Mouse (Mus musculus) brain, adult 2 months (tissue): ENCODE measurements around the gene Nell2.

ENCODE experiments used
- DNase-seq: peaks from one replicate; pipeline ENCODE4 v3.0.0; 2011; ENCODE audit warnings: low read depth, low spot score

The Nell2 gene

DNA sequence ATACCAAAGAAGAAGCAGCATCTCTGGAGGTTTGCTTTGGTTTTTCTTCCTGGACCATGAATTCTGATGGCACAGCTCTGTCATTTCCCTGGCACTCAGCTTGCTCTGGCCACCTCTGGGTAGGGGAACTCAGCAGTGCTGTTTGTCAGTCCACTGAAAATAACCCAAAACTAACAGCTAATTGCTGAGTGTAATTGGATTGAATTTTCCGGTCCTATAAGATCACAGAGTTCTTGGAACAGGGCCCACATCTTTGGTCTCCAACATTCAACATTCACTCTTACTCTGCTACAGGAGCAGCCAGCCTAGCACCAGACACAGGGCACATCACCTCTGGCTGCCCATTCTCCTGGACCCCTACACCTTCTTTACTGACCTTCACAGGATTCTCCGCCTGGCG is 287.2 kb downstream of the Nell2 start:
- DNase-seq, result no peak

DNA sequence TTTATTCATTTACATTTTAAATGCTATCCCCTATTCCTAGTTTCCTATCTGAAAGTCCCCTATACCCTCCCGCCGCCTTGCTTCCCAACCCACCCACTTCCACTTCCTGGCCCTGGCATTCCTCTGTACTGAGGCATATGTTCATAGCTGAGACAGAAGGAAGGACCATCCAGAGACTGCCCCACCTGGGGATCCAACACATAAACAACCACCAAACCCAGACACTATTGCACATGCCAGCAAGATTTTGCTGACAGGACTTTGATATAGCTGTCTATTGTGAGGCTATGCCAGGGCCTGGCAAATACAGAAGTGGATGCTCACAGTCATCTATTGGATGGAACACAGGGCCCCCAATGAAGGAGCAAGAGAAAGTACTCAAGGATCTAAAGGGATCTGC is 291.3 kb downstream of the Nell2 start:
- peak; percentile 51 for DNase-seq

DNA sequence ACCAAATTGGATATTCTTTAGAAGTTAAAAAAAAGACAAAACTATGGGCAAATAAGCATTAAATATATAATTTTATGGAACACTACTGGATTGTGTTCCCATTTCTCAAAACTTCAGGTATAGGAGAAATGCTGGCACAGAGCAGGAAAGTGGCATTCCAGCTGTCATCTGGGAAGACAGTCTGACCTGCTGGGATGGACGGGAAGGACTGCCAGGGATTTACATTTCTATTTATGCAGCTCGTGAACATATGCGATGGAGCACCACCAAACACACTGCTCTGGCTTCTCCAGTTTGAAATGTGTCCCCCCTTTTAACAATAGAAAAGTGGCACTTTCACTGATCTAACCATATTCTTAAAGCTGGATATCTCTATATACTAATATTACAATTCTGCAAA is 291.9 kb downstream of the Nell2 start:
- peak; percentile 51 for DNase-seq

DNA sequence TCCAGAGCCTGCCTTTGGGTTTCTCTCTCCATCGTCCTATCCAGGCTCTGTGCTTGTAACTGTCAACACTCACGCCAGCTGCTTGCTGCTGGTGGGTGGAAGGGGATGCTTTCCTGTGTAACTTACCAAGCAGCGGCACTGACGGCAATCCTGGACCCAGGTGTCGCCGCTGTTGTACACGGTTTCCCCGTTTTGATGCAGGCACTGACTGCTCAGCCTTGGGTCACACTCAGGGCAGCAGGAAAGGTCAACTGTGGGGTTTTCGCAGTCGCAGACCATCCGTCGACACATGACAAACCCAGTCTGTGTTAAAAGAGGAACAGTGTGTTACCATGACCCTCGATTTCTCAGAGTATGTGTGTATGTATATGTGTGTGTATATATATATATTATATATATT is 297.2 kb downstream of the Nell2 start:
- no peak for DNase-seq

DNA sequence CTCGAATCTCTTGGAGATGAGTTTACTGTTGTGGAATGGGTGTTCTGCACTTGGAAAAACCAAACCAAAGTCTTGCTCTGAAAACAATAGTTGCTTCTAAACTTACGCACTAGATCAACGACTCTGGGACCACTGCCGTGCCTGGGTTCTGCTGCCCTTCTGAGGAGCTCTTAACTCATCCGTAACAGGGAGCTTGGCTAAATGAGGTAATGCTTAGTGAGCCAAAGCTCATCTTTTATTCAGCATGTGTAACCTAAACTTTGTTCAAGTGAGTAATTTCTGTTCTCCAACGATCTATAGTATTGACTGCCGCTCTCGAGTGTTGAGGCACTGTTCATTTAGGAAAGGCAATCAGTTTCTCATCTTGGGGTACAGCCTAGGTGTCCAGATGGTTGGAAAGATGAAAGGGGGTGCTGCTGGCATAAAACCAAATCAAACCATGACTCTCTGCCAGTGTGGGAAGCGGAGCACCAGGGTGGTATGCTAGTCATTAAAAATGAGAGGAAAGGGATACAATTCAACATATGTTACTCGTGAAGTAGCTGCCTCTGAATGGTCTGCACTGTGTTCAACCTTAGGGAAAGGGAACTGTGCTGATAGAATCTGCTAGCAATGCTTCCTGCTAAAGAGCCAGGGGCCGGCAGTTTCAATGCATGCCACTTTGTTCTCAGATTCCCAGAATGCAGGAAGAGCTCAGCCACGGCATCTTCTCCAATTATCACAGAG is 311.6 kb downstream of the Nell2 start:
- DNase-seq, result peak; percentile 86

DNA sequence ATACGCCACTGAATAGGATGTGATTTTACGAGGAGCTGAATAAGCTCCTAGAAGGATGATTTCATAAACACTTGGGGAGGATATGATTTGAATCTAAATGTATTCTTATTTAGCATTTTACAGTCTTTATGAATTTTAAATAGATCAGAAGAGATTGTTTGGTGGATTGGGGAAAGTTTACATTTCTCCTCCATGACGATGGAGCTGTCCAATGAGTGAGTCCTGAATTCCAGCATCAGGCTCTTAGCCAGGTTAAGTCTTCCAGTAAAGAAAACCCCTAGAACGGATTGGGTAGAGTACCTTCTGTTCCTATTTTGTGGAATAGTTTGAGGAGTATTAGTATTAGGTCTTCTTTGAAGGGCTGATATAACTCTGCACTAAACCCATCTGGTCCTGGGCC is 317.8 kb downstream of the Nell2 start:
- no peak for DNase-seq

DNA sequence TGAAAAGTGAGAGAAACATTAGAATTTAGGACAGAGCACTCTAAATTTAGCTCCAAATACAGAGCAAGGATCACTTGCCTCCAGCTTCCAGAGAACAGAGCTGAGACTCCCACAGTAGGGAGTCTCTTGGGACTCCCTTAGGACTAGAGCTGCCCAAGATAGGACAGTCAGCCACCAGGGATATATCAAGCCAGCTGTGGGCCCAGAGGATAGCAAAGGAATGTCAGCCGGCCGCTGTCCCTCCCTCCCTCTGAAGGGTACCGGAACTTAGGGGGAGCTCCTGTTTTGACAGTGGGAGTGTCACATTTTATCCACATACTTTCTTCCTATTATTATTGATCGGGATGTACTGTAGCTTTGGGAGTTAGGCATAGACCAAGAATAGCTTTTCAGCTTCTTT is 319.2 kb downstream of the Nell2 start:
- no peak for DNase-seq

DNA sequence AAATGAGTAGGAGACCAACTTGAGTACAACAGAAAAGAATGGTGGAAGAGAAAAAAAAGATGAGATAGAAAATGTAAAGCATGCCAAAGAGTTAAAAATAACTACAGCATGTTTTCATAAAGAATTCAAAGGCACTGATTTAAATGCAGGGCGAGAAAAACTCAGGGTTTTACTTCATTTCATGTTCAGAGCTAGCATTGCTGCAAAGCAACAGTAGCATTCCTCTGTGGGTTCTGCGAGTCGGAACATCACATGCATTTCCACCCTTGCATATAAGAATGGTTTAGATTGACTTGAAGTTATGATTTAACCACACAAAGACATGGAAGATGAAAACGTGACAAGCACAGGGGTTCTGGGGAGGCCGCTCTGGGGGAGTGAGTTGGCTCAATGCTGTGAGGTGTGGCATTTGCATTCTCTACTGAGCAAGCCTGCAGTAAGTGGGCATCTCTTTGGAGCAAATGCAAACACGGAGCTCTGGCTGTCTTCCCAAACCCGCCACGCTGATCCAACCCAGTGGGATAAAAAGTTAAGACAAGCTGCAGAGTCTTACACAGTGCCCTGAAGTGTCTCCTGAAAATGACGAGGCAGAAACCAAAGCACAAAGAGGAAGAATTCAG is 334.6 kb downstream of the Nell2 start:
- DNase-seq, result peak; percentile 79

DNA sequence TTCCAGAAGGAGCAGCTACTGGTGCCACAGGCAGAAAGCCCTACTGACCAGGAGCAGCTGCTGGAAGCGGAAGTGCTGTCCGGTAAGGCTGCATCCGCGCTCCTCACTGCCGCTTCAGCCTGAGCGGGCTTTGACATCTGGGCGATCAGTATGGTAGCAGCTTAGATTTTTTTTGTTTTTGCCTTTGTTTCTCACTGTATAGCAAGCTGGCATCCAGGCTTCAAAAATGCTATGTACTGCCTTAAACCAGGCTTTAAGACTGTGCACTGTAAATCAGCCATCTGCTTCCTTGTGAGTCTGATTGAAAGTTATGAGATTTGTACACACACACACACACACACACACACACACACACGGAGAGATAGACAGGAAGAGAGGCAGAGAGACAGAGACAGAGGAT is 335.4 kb downstream of the Nell2 start:
- no peak for DNase-seq

DNA sequence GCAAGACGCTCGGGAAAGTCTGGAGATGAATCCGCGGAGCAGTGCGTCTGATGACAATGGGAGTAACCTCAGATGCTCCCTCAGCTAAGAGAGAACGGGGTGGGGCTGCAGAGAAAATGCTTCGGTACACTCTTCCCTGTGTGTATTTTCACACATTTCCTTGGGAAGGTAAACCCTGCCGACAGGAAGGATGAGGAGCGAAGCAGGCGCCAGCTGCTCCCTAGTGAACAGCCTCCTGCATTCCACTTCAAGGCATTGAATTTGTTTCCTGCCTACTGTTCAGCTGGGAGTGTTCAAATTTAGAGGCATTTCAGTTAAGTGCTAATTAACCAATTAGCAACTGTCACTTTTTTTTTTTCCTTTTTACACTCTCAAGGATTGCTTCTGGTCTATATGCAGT is 342.1 kb downstream of the Nell2 start:
- peak; percentile 81 for DNase-seq

DNA sequence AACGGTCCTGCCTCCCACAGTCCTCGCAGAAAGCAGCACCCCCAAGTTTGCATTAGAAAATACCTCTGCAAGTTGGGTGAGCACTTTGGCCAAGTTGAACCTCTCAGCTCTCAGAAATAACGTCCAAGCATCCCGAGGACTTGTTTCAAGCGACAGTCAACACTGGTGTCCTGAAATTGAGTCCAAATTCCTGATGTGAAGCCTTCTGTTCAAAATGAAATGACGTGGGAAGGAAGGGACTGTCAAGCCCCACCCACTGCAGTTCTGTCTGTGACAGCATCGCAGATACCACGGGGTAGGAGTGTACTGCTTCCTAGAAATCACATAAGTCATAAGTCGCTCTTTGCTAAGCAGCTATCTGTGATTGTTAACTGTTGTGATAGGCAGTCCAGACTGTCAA is 342.9 kb downstream of the Nell2 start:
- peak; percentile 74 for DNase-seq

DNA sequence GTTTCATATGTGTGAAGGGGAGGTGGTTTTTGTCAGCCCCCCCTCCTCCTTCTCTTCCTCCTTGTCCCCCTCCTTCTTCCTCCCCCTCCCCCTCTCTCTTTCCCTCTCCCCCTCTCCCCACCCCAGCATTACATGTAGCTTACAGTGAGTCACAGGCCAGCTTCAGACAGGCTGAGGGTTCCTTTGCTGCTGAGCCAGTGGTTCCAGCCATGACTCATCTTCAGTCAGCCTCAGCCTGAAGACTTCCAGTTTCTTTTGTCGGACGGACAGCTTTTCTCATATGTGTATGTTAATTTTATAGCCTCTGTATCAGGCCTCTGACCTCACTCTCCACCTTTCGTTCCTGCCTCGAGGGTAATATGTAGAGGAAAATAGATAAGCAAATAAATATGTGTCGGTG is 344.9 kb downstream of the Nell2 start:
- peak; percentile 70 for DNase-seq

DNA sequence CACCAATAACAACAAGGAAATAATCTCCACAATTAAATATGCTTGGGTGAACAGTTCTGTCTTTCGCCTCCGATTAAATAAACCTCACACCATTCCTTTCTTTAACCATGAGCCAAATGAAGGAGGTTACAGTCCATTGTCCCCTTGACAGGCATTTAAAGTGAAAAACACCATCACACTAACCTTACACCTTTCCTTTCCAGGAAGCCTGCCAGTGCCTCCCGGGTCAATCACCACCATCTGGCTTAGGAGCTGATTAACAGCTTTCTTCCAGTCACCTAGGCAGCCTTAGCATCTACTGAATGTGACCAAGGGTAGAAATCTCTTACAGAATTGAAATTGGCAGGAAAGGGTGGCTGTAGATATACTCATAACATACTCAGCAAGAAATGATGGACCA is 371.5 kb downstream of the Nell2 start:
- peak; percentile 80 for DNase-seq

DNA sequence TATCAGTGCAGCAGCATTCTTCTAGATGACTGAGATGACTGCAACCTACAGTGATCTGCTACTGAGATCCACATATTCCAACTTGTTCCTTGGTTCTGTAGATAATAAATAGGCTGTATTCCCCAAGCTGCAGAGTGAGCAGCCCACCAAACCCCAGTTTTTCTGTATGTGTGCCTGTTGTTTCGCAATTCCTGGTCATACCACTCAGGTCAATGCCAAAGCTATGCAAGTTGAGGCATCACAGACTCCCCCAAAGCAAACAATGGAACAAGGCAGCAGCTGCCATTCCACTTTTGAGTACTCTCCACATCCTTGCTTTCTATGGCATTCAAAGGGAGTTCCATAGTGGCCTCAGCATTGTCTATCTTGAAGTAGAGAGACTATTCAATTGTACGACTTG is 383.2 kb downstream of the Nell2 start:
- DNase-seq, result no peak

DNA sequence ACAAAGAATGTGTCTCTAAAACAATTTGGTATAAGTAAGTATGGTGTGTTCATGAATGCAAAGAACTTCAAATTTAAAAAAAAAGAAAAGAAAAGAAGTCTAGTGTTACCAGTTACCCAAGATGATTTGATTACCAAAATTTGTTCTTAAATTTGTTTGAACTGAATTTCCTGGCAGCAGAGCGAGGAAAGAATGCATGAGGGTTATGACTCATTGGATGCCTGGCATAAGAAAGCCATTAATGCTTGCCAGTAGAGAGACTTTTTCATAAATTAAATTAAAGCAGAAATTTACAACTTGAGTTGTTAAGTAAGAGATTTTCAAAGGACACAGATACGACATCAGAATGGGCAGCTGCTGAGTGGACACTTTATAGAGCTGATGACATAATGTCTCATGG is 384.2 kb downstream of the Nell2 start:
- DNase-seq, result peak; percentile 64

DNA sequence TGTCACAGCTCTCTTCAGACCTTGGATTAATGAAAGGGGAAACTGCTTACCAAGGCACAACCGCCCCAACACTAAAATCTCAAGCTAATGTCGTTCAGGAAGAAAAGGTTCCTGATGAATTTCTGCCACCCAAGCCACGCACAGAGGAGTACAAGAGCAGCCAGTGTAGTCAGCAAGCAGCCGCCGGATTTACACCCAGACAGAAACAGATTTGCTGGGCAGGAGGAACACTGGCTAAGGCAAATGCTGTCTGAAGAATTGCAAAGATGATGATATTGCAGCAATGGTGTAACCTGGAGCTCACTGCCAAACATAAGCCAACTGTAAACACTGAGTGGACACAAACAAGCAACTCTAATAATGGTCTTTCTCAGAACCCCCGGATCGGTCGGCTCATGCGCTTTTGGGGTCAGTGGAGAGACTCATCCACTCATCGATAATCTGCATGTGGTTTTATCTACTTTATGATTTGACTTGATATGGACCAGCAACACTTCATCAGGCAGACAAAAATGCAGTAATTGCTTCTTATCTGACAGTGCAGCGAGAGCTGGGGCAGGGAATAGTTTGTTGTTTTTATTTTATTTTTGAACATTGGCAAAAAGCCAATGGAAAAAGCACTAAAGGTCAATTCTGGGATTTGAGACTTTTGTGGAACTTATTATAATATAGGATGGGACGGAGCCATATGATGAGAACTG is 389.5 kb downstream of the Nell2 start:
- DNase-seq, result peak; percentile 50

DNA sequence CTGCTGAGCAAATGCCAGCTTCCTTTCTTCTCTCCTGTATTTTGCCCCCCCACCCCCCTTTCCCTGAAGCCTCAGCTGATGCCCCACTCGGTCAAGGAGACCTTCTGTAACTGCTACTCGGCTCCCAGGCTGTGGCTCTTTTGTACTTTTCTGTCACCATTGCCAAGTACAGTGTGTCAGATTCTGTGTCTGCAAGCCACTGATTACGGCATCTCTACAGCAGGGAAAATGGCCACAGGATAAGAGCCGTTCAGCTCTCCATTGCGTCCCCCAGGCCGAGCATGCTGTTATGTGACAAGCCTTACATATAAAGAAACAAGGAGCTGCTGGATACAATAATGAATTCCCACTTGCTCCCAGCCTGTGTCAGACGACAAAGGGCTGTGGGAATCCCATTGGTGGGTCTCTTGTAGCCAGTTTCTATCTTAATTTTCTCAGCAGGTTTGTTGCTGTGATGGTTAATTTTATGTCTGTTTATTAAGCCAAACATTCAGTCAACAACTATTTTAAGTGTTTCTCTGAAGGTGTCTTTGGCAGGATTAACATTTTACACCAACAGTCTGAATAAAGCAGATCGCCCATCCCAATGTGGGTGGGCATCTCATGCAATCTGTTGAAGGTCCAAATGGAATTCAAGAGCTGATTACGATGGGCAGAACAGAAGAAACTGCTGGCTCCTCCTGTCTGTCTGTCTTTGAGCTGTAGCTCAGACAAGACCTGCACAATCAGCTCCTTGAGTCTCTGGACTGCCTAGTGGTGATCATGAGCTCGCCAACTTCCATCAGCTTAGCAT is 391.1 kb downstream of the Nell2 start:
- peak; percentile 57 for DNase-seq

DNA sequence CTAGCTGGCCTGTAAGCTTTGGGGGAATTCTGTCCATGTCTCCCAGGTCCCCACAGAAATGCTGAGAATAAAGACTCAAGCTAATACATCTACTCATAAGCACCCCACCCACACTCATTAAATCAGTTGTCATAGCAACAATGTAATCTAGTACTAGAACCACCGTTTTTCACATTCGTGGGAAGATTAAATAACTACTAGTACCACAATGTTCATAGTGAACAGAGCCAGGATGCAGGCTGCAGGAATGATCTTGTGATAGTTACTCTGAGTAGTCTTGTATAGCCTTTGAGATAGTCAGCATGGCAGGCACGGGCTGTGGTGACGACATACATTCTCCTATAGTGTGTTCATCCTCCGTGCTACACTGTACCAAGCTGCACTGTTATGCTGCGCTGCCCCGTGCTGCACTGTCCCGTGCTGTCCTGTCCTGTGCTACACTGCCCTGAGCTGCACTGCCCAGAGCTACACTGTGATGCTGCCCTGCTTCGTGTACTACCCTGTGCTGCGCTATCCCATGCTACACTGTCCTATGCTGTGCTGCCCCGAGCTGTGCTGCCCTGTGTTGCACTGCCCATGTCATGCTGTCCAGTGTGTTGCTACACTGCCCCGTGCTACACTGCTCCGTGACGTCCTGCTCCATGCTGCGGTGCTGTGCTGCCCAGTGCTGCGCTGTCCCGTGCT is 392.3 kb downstream of the Nell2 start:
- DNase-seq, result peak; percentile 56

DNA sequence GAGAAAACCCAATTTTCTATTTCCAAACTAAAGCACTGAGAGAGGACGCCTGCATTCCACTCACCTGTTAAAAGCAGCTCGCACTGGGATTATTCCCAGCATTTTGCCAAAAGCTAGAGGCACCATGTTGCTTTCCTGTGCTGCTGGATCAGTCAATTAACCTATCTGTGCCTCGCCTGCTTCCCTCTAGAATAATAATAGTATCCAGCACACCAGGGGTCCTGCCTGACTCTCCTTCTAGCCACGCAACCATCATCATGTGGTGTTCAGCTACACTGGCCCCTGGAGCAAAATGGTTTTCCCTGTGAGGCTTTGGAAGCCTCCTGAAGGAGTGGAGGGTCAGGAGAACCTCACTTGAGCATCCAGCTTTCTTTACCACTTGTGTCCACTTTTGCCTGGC is 397.0 kb downstream of the Nell2 start:
- no peak for DNase-seq

DNA sequence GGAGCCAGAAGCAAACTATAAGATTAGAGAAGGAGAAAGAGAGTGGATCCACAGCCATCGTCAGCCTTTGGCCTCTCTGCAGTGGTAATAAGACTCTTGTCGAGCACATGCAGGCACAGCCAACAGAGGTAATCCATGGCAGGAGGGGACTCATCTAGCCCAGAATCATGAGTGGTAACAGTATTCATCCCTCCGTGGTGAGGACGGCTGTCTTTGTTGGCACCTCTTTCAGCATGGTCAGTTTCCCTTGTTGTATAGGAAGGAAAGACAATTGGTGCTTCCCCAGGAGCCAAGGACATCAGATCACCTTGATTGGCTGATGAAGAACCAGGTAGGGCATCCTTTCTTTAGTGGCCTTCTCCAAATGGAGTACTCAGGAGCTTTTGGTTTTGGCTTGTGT is 419.7 kb downstream of the Nell2 start:
- DNase-seq, result no peak

DNA sequence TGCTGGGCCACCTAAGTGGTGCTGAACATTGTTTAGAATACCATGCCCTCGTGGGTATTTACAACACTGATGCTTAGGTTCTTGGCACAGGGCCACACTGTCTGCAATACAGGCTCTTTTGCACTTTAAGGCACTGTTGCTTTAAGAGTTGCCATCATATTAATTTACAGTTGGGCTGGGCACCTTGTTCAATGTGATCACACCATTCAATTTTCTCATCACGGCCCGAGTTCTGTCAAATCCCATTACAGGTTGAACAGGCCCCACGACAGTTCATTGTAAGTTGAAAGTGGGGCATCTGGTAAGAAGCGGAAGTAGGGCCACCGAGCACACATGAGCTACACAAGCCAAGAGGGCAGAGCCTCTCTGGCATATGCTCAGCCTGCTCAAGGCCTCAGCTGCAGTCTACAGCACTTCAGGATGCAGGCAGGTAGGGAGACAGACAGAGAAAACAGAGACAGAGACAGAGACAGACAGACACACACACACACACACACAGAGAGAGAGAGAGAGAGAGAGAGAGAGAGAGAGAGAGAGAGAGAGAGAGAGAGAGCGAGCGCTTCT is 421.0 kb downstream of the Nell2 start:
- no peak for DNase-seq
